Mouse (Mus musculus) stomach, postnatal 0 days (tissue): ENCODE data around the gene Dcst2. TPM values are rescaled to one million over a fixed set of nuclear protein-coding genes. Genes with fewer than 3 reads are reported as not detected.
A peak's percentile ranks its signal among the peaks of the same experiment; 100 is the strongest.

Experiments
- ATAC-seq: fragments of 200-750 bp; cut with Nextera tagmentation; 2 replicates; pipeline ENCODE4 v1.8.0; 2017; ENCODE audit not compliant: low FRiP score, low TSS enrichment
- DNase-seq: peaks from one replicate; pipeline ENCODE4 v3.0.0-alpha.2; 2016; ENCODE audit warnings: low spot score
- H3K27ac ChIP-seq: fragments of 300-500 bp; sonication (generic); replicated peaks from 2 replicates; pipeline ENCODE4 v1.5.1; 2014; ENCODE audit warnings: mild to moderate bottlenecking, control low read depth
- H3K27me3 ChIP-seq: fragments of 300-500 bp; sonication (generic); 2 replicates; pipeline ENCODE4 v1.6.1; 2014; ENCODE audit warnings: low read length; ENCODE audit not compliant: control insufficient read depth, insufficient read depth
- H3K36me3 ChIP-seq: fragments of 300-500 bp; sonication (generic); 2 replicates; pipeline ENCODE4 v1.6.1; 2014; ENCODE audit warnings: low read length, mixed read lengths; ENCODE audit not compliant: control insufficient read depth, insufficient read depth
- H3K4me1 ChIP-seq: fragments of 300-500 bp; sonication (generic); replicated peaks from 2 replicates; pipeline ENCODE4 v1.6.1; 2014; ENCODE audit warnings: antibody characterized with exemption; ENCODE audit not compliant: control insufficient read depth, insufficient read depth
- H3K4me2 ChIP-seq: fragments of 300-500 bp; sonication (generic); replicated peaks from 2 replicates; pipeline ENCODE4 v1.6.1; 2014; ENCODE audit warnings: low read depth, mild to moderate bottlenecking, control low read depth, moderate library complexity
- H3K4me3 ChIP-seq: fragments of 300-500 bp; sonication (generic); 2 replicates; pipeline ENCODE4 v1.5.1; 2014; ENCODE audit warnings: low read depth, low read length, control low read depth
- H3K9ac ChIP-seq: fragments of 300-500 bp; sonication (generic); 2 replicates; pipeline ENCODE4 v1.6.1; 2014; ENCODE audit warnings: mild to moderate bottlenecking, low read length, control low read depth, mixed read lengths
- H3K9me3 ChIP-seq: fragments of 300-500 bp; sonication (generic); 2 replicates; pipeline ENCODE4 v1.6.1; 2016; ENCODE audit warnings: low read length; ENCODE audit not compliant: control insufficient read depth
- CTCF ChIP-seq: IDR thresholded peaks from 2 replicates; pipeline ENCODE4 v1.5.1; 2016; ENCODE audit warnings: antibody characterized with exemption, low read depth, mild to moderate bottlenecking, moderate library complexity
- EP300 ChIP-seq: optimal IDR thresholded peaks from 2 replicates; pipeline ENCODE3; 2016; ENCODE audit warnings: antibody characterized with exemption
- WGBS: fragments of 180-500 bp; shearing (Covaris S2); extraction: QIAGEN DNeasy Blood & Tissue Kit; methylation state at CpG from one replicate; pipeline ENCODE4 v1.1.7; 2014; 5-methylcytosine and 5-hydroxymethylcytosine counted together
- polyA plus RNA-seq: library from polyadenylated mRNA; unstranded; fragments of >200 nt; fragmentation: Nextera tagmentation; extraction: Ambion mirVana; gene quantifications from 2 replicates; pipeline ENCODE4 v1.2.1, GENCODE M21; 2015

Dcst2 gene
- polyA plus RNA-seq, 1 experiment from 2014 or later, result 0.33 TPM

DNA sequence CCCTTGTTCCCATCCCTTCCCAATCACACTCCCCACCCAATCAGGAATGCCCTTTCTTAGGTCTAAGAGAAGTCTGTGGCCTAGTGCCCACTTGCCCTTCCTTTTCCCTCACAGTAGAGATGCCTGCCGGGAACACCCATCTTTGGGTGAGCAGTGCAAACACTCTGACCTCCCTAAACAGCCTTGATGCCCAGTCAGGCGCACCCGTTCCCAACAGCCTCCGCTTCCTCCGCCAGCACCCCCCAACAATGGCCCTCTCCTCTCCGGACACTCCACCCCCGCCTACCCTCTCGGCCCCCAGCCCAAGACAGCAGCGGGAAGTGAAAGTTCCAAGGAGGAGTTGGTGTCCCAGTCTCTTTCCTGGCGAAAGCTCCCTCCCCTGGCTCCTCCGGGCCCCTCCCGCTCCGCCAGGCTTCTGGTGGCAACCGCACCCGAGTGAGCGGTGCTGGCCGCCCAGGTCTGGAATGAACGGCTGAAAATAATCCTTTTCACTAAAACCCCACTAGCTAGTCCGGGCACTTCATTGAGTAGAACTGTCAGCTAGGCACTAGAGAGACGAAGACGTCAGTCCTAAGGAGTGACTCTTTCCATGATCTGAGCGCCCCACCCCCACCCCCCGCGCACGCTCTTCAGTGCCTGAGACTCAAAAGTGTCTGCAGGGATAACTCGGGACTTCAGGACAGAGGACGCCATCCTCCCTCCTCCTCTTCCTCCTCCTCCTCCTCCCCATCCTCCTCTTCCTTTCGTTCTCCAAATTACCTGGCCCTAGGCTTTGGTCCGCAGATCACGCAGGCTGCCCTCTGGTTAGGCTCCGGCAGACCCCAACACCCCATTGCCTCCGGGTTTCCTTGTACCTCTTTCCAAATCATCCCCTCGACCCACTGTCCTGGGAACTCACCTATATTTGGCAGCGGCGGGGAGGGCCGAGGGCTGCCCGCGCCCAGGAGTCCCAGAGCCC, 12.6 kb upstream of the Dcst2 start:
- 1% methylated on average over 38 of the region's 38 CpGs for WGBS
- peaks cover 3% of the 10 kb centered on the region; the same call in 1 of the 2 replicates for H3K4me1 ChIP-seq
- peak overlapping the region; percentile 98 for H3K4me2 ChIP-seq
- peak overlapping the region; percentile 74 for H3K4me3 ChIP-seq
- H3K9ac ChIP-seq, result peak overlapping the region; percentile 70
- TF ChIP-seq CTCF (no peak), EP300 (no peak)
- no peaks in the 10 kb centered on the region; the same call in none of the 2 replicates for H3K36me3 ChIP-seq
- H3K27me3 ChIP-seq, result no peaks in the 10 kb centered on the region
- DNase-seq (peak; percentile 51), ATAC-seq (peak; percentile 52)
- H3K9me3 ChIP-seq, result no peaks in the 10 kb centered on the region
- H3K27ac ChIP-seq, result peak overlapping the region; percentile 78

DNA sequence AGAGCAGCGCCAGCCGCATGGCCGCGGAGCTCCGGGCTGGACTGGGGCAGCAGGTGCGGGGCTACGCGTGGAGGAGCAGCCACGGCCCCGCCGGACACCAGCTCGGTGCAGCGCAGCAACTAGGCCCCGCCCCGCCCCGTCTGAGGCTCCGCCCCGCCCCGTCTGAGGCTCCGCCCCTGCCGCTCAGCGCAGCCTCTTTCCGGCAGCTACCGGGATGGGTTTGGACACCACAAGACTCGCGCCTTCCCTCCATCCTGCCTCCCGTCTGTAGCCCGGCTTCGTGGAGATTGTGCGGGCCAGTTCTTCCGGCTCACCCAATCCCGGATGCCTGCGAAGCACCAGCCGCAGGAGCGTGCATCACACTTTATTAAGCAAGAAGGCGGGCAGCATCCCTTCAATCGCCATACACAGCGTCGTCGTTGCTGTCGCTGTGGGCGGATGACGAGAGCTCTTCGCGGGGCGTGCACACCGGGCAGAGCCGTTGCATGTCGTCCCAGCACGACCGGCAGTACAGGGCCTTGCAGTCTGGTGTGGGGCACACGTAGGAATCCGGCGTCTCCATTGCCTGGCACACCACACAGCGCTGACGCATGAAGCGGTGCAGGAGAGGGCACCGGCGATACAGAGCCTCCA, 11.8 kb upstream of the Dcst2 start, which contains the start of gene Adam15:
Gene Adam15 (minus strand): TSS at position 128 of the 633 bp plus-strand sequence.
- Histone ChIP-seq H3K4me3 (peak within 1 kb of the TSS; percentile 74), H3K9me3 (no peaks in the 10 kb centered on the region), H3K27ac (peak within 1 kb of the TSS; percentile 78), H3K4me1 (peaks cover 3% of the 10 kb centered on the region; the same call in 1 of the 2 replicates), H3K9ac (peak within 1 kb of the TSS; percentile 70), H3K4me2 (peak within 1 kb of the TSS; percentile 98), H3K36me3 (no peaks in the 10 kb centered on the region; the same call in none of the 2 replicates), H3K27me3 (no peaks in the 10 kb centered on the region)
- DNase-seq (peak; percentile 92), ATAC-seq (peak; percentile 90)
- no peak for TF ChIP-seq EP300
- peak; percentile 4 for TF ChIP-seq CTCF
- WGBS, result 1% methylated on average over 57 of the region's 59 CpGs

DNA sequence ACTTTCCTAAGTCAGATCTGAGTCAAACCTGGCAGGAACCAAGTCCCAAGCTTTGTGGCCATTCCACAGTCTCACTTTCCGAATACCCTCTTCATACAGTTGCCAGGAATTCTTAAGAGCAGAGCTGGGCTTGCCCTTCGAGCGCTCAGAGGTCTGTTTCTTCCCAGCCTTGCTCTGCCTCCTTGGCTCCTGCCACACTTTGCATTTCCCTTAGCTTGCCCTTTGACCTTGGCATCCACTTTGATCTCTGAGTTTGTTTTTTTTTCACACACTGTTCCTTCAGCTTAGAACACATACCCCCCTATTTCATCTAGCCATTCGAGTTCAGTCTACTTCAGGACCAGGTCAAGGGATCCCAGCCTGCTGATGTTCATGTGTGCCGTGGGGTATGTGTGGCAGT, 10.5 kb upstream of the Dcst2 start:
- H3K4me2 ChIP-seq, result no peak overlapping the region
- no peaks in the 10 kb centered on the region for H3K9me3 ChIP-seq
- ATAC-seq (no peak), DNase-seq (no peak)
- H3K27ac ChIP-seq, result no peak overlapping the region
- no peak overlapping the region for H3K4me3 ChIP-seq
- H3K36me3 ChIP-seq, result no peaks in the 10 kb centered on the region; the same call in none of the 2 replicates
- H3K9ac ChIP-seq, result no peak overlapping the region
- WGBS, result 72% methylated on average over 5 of the region's 5 CpGs
- no peaks in the 10 kb centered on the region for H3K27me3 ChIP-seq
- peaks cover 3% of the 10 kb centered on the region; the same call in 1 of the 2 replicates for H3K4me1 ChIP-seq
- no peak for TF ChIP-seq CTCF
- no peak for TF ChIP-seq EP300

DNA sequence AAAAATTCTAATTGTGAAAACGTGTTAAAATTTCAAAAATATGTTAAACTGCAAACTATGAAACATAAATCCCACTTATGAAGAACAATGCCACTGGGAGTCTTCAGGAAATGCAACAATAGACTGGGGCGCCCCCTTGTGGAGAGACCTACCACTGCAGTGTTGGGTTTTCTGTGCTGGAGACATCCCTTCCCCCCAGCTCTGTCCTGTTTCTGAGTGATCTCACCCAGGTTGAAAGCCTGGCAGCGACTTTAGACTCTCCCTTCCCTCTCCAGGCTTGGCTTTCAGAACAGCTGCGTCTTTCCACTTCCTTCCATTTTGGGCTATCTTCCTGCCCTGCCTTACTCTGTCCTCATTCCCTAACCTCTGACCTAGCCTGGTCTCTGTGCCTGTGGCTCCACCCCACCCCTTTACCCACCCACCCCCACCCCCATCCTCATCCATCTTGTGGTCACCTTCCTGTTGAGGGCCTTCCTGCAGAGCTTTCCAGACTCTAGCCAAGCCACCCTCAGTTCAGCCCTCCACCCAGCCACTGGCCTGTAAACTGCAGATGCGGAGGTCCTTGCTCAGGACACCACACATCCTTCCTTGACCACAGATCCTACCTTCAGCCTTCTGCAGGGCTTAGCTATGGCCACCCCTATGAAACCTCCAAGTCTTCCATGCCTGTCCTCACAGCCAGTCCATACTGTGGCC, 6.8 kb upstream of the Dcst2 start:
- peak; percentile 91 for DNase-seq
- Histone ChIP-seq H3K36me3 (no peaks in the 10 kb centered on the region), H3K4me2 (0 out of 2 replicates have a peak overlapping the region, but pooled peaks have one; percentile 5), H3K27ac (no peak overlapping the region), H3K4me1 (peaks cover 3% of the 10 kb centered on the region; the same call in 1 of the 2 replicates), H3K4me3 (no peak overlapping the region), H3K9ac (no peak overlapping the region), H3K9me3 (no peaks in the 10 kb centered on the region), H3K27me3 (no peaks in the 10 kb centered on the region)
- WGBS, result 12% methylated on average over 5 of the region's 5 CpGs
- TF ChIP-seq CTCF, result peak; percentile 94
- no peak for TF ChIP-seq EP300
- peak; percentile 78 for ATAC-seq

GRCm38 (mm10) chr3:89355512-89355902, 6.3 kb upstream of the Dcst2 start:
- H3K4me2 ChIP-seq, result no peak overlapping the region
- DNase-seq, result no peak
- peaks cover under 1% of the 10 kb centered on the region; the same call in 1 of the 2 replicates for H3K4me1 ChIP-seq
- WGBS, result 72% methylated on average over 6 of the region's 6 CpGs
- ATAC-seq, result no peak
- H3K4me3 ChIP-seq, result no peak overlapping the region
- H3K9ac ChIP-seq, result peak overlapping the region; percentile 8; the same call in 1 of the 2 replicates
- no peaks in the 10 kb centered on the region for H3K27me3 ChIP-seq
- H3K27ac ChIP-seq, result no peak overlapping the region
- no peaks in the 10 kb centered on the region for H3K9me3 ChIP-seq
- H3K36me3 ChIP-seq, result no peaks in the 10 kb centered on the region
- no peak for TF ChIP-seq CTCF
- TF ChIP-seq EP300, result no peak
